Mouse (Mus musculus): ENCODE data around the gene Kat8. TPM values are rescaled to one million over a fixed set of nuclear protein-coding genes. Genes with fewer than 3 reads are reported as not detected.
A peak's percentile ranks its signal among the peaks of the same experiment; 100 is the strongest.
"Not testable (repeated sequence)": the region's sequence is repeated elsewhere in the genome, so short reads cannot be mapped to it uniquely, and the experiment has no call there.

Kat8 gene
- total RNA-seq, 2 experiments from 2014 or later = 13.5 TPM

DNA sequence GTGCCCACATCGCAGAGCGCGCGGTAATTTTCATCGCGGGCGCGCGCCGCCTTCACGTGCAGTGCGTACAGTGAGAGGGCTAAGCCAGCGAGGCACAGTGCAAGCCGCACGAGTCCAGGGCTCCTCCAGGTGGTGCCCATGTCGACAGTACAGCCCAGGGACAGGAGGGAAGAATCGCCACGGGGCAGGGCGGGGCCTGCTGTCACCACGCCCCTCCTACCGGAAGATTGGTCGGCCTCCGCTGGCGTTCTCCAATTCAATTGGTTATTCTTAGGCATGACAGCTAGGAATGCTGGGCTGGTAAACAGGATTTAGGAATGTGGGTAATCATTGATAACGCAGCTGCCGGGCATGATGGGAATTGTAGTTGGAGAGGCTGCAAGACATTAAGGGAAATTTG, 16.9 kb upstream of the Kat8 start, which contains the start of the genes Gm21974 and Vkorc1:
Gene Gm21974, minus strand, starts transcription at position 13 of the 400 bp plus-strand sequence.
Gene Vkorc1, minus strand, starts transcription at position 176 of the 400 bp plus-strand sequence.
- intact Hi-C loops (cut with DNase I) = loop anchor here (2.0 kb wide), 1 partner anchor 51 kb away; no protein-coding TSS in a partner anchor
- peak; percentile 94 for DNase-seq

- DNase-seq = not testable (repeated sequence)
- intact Hi-C loops (cut with DNase I) = loop anchor here (2.0 kb wide), 1 partner anchor 51 kb away; no protein-coding TSS in a partner anchor
These were observed 16.4 kb upstream of the Kat8 start for GRCm38 (mm10) chr7:127895891-127896290.

DNA sequence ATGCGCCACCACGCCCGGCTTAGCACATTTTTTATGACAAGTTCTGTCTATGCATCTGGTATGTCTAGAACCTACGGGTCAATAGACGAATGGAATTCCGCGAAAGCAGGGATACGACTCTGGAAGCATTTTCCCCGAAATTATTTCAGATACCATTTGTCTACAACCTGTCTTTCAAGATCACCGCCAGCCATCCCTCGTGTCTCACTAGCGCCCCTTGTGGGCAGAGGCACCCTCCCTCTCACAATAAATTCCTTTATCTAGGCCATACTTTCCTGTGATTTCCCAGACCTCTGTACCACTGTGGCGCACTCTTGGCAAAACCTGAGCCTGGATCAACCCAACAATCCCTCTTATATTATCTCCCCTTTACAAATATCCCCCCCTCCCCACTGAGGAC, 15.9 kb upstream of the Kat8 start:
- peak; percentile 65 to 79 for DNase-seq
- intact Hi-C loops (cut with DNase I) = no loop called here

GRCm38 (mm10) chr7:127897542-127897941, 14.8 kb upstream of the Kat8 start:
- intact Hi-C loops (cut with DNase I) = no loop called here
- DNase-seq = no peak

- intact Hi-C loops (cut with DNase I) = no loop called here
- DNase-seq = no peak
These were observed 13.9 kb upstream of the Kat8 start for GRCm38 (mm10) chr7:127898179-127898956.

DNA sequence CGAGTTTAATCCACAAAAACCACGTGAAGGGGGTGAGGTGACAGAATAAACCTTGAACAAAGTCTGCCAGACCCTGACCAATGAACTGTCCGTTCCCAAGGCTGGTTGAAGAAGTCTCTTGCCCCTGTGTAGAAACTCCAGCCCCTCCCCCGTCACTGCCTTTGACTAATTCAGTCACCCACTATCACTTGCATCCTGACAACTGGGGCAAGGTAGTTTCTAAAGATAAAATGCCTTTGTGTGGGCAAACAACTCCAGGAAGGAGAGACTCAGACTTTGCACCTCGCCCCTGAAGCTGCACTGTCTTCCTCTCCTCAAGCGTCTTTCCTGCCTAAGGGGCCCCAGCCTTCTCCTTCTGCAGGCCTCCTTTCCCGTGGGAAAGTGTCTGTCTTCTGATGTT, 12.3 kb upstream of the Kat8 start:
- intact Hi-C loops (cut with DNase I) = no loop called here
- no peak for DNase-seq

- no peak for DNase-seq
- intact Hi-C loops (cut with DNase I) = no loop called here
These were observed 10.5 kb upstream of the Kat8 start for GRCm38 (mm10) chr7:127901772-127902171.

DNA sequence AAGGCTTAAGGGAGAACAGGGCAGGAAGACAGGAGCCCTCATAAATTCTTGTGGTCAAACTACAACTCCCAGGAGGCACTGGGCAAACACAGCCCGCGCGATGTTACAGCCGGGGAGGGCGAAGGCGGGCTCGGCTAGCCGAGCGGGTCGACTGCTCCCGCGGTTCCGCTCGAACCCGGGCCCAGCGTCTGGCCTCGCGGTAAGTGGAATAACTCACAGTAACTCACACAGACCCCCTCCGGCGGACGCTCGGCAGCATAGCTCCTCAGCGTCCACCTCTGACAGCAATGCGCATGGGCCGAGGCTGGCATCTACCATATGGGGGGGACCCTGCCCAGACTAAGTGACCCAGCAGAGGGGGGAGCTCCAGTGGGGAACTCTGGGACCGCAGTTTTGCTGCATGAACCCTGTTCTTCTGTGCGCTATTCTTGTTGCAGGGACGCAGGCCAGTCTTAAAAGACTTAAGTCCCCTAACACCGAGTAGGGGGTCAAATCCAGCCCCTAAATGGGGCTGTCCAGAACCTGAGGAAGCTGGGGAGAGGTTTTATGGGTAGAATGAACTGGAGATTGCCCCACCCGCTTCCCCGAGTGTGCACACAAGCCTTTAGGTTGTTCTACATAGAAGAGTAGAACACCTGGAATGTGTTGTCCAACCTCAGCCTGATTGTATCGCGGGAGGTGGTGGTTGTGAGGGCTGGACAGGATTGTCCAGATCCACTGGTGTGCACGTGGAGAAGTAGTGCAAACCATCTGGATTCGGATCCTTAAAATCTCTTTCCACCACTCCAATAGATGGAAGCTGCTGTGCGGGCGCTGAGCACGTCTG, 8.1 kb upstream of the Kat8 start, which contains the start of gene Bckdk:
Gene Bckdk, plus strand, starts transcription at position 112 of the 826 bp plus-strand sequence.
- peak; percentile 76 to 85 for DNase-seq
- intact Hi-C loops (cut with DNase I) = no loop called here

DNA sequence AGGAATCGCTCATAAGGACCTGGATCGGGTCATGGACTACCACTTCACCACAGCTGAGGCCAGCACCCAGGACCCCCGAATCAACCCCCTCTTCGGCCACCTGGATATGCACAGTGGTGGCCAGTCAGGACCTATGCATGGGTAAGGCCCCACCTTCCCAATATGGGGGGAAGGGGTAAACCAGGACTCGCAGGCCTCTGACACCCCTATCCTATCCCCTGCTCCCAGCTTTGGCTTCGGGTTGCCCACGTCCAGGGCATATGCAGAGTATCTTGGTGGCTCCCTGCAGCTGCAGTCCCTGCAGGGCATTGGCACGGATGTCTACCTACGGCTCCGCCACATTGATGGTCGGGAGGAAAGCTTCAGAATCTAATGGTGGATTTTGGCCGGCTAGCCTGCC, 4.4 kb upstream of the Kat8 start:
- DNase-seq = no peak
- intact Hi-C loops (cut with DNase I) = no loop called here

- intact Hi-C loops (cut with DNase I) = no loop called here
- no peak for DNase-seq
These were observed 3.7 kb upstream of the Kat8 start for GRCm38 (mm10) chr7:127908656-127909055.

DNA sequence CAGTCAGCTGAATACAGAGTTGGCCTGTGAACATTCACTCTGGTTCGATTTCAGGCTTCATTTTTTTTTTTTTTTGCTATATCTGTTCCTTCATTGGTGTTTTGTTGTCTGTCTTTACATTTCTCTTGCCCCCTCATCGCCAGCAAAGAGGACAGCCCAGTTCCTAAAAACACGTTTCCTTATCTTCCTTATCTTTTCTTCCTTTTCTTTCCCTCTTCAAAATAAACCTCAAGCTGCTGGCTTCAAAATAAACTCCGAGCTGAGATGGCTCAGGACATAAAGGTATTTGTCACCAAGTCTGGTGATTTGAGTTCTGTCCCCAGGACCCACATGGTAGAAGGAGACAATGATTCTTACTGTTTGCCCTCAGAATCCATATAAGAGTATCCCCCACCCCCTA, 622 bp downstream of the Kat8 start:
- DNase-seq = no peak
- intact Hi-C loops (cut with DNase I) = no loop called here

GRCm38 (mm10) chr7:127915293-127915692, 3.0 kb downstream of the Kat8 start:
- no peak for DNase-seq
- intact Hi-C loops (cut with DNase I) = no loop called here

DNA sequence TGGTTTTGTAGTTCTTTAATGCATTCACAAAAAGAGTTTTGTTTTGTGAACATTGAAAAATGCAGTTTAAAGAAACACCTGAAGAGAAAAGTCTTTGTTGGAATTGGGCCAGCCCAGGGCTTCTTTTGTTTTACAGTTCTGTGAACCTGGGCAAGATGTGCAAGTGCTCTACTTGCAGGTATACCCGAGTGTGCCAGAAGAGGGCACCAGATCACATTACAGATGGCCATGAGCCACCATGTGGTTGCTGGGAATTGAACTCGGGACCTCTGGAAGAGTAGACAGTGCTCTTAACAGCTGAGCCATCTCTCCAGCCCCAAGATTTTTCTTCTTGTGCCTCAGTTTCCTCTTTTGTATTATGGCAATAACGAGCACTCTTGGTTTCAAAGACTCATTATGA, 5.9 kb downstream of the Kat8 start:
- DNase-seq = peak; percentile 38 to 60
- intact Hi-C loops (cut with DNase I) = no loop called here

DNA sequence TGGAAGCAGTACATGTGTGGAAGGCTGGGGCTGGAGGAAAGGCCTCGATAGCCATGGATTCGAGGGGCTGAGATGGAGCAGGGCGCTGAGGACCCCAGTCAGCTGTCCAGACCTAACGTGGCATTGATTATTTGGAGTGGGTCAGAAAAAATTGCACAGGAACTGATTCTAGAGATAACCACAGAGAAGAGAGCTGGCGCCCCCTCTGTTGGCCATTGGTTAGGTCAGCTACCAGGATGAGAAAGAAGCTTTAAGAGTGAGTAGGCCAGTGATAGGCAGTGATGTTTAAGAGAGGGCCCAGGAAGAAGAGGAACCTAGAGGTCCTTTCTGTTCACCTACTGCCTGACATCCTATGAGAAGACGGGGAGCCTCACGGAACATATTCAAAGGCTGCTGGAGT, 7.0 kb downstream of the Kat8 start:
- no peak for DNase-seq
- intact Hi-C loops (cut with DNase I) = no loop called here

- no peak for DNase-seq
- intact Hi-C loops (cut with DNase I) = no loop called here
These were observed 9.2 kb downstream of the Kat8 start for GRCm38 (mm10) chr7:127921516-127921915.

DNA sequence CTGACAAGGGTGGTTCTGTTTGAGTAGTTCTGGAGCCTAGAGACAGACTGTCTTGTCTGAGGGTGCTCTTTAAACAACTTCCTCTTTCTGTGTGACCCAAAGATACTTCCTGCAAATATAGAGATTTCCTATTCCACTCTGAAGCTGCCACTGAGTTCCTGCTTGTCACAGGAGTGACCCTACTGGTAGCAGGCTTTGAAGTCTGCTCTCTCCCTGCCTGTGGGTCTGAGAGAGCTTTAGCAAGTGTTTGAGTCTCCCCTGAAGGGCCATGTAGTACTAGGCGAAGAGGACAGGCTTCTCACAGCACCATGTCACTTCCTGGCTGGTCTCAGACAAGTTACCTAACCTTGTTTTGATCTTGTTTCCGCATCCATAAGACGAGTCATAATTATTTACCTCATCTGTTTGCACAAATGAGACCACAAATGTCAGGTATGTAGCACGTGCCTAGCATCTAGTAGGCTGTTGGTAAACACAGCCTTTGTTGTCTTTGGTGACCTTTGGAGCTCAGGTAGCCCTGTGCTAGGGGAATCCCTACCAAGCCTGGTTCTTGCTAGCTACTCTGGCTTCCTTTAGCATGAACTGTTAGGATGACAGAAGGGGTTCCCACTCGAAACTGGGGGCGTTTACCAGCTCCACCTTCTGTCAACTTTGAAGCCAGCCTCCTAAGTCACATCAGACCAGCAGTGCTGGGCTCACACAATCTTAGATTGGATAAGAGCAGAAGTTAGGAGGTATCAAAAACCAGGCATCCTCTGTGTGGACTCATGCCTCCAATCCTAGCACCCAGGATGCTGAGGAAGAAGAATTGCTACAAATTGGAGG, 10.3 kb downstream of the Kat8 start:
- intact Hi-C loops (cut with DNase I) = no loop called here
- DNase-seq = no peak

GRCm38 (mm10) chr7:127923714-127924113, 11.4 kb downstream of the Kat8 start:
- DNase-seq = no peak
- intact Hi-C loops (cut with DNase I) = no loop called here

GRCm38 (mm10) chr7:127925252-127925651, 12.9 kb downstream of the Kat8 start:
- DNase-seq = no peak
- intact Hi-C loops (cut with DNase I) = no loop called here

- no peak for DNase-seq
- intact Hi-C loops (cut with DNase I) = no loop called here
These were observed 13.8 kb downstream of the Kat8 start for GRCm38 (mm10) chr7:127926066-127926465.

- intact Hi-C loops (cut with DNase I) = no loop called here
- DNase-seq = no peak
These were observed 14.5 kb downstream of the Kat8 start for GRCm38 (mm10) chr7:127926846-127927245.

DNA sequence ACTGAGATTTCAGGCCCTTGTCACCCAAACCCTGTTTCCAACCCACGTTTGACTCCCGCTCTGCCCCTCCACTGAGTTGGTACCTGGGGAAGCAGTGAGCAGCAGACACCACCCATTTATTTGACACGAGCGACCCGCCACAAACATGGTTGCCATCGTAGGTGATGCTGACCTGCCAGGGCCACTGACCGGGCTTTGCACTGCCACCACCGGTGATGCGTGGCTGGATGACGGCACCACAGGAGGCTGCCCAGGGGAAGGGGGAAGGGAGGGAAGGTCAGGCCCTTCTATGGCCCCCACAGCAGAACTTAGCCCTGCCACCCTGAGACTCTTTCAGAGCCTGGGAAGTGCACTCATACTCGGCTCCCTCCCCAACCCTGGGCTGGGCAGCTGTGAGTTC, 15.4 kb downstream of the Kat8 start:
- DNase-seq = no peak
- intact Hi-C loops (cut with DNase I) = no loop called here

Data from heart, postnatal 14 days (tissue).